In genomic region chr9:35199772-35200471, GRCm38 (mm10) we compare ENCODE assay signal across 8 mouse cellular contexts. TPM values are rescaled to one million over a fixed set of nuclear protein-coding genes. Genes with fewer than 3 reads are reported as not detected.
DNase-seq lines count a peak whose midpoint lies in the region; ATAC-seq and TF ChIP-seq lines count a peak whose summit lies in the region.

TSS of gene Srpr (plus strand) at chr9:35200175.
TSS of gene Tirap (minus strand) at chr9:35200291.

- H3K4me3 ChIP-seq in ES-Bruce4 (ENCODE audit: low read depth, low read length) = peak within 1 kb of the TSS; percentile 67
- H3K4me3 ChIP-seq in forebrain, embryonic 13.5 days = peak within 1 kb of the TSS; percentile 61
- H3K4me3 ChIP-seq in heart, postnatal 0 days (ENCODE audit: low read depth, low read length) = peak within 1 kb of the TSS; percentile 72
- H3K4me3 ChIP-seq in liver, embryonic 15.5 days (replicated peaks) = peak within 1 kb of the TSS; percentile 73
- H3K4me3 ChIP-seq in neural tube, embryonic 11.5 days (ENCODE audit: low read depth, low read length) = peak within 1 kb of the TSS; percentile 63
- H3K4me3 ChIP-seq in stomach, embryonic 16.5 days (replicated peaks; ENCODE audit: low read length) = peak within 1 kb of the TSS; percentile 58

- H3K4me2 ChIP-seq in forebrain, embryonic 13.5 days = peak within 1 kb of the TSS; percentile 75
- H3K4me2 ChIP-seq in heart, postnatal 0 days (ENCODE audit: low read depth, low read length) = peak within 1 kb of the TSS; percentile 76
- peak within 1 kb of the TSS; percentile 91 for H3K4me2 ChIP-seq in liver, embryonic 15.5 days
- peak within 1 kb of the TSS; percentile 66 for H3K4me2 ChIP-seq in neural tube, embryonic 11.5 days (ENCODE audit: low read depth)
- peak within 1 kb of the TSS; percentile 63 for H3K4me2 ChIP-seq in stomach, embryonic 16.5 days (ENCODE audit: low read depth, low read length)

- no peak for TF ChIP-seq EP300 in ES-Bruce4 (IDR thresholded peaks at IDR 0.05; ENCODE audit: insufficient read depth, low read depth, low read length)
- no peak for TF ChIP-seq EP300 in heart, postnatal 0 days (IDR thresholded peaks at IDR 0.05; ENCODE audit: low read depth)

- peaks cover 5% of the 10 kb centered on the region for H3K36me3 ChIP-seq in ES-Bruce4 (ENCODE audit: control insufficient read depth, insufficient read depth, low read length, poor library complexity, severe bottlenecking)
- H3K36me3 ChIP-seq in forebrain, embryonic 13.5 days (ENCODE audit: poor library complexity, severe bottlenecking) = peaks cover 14% of the 10 kb centered on the region
- H3K36me3 ChIP-seq in heart, postnatal 0 days (replicated peaks; ENCODE audit: control insufficient read depth, insufficient read depth, low read length) = peaks cover 8% of the 10 kb centered on the region
- peaks cover 6% of the 10 kb centered on the region for H3K36me3 ChIP-seq in liver, embryonic 15.5 days (replicated peaks)
- H3K36me3 ChIP-seq in neural tube, embryonic 11.5 days (ENCODE audit: control insufficient read depth, insufficient read depth, low read length) = peaks cover 2% of the 10 kb centered on the region; the same call in 1 of the 2 replicates
- H3K36me3 ChIP-seq in stomach, embryonic 16.5 days (ENCODE audit: control insufficient read depth, insufficient read depth, low read length) = no peaks in the 10 kb centered on the region; the same call in 1 of the 2 replicates

- peak; percentile 93 for ATAC-seq in cerebellum, adult (ENCODE audit: insufficient number of reproducible peaks, low FRiP score, low TSS enrichment)
- peak; percentile 94 for ATAC-seq in forebrain, embryonic 13.5 days
- peak; percentile 94 for ATAC-seq in heart, postnatal 0 days (ENCODE audit: insufficient read depth, low read depth)
- ATAC-seq in liver, embryonic 15.5 days (ENCODE audit: insufficient read depth) = peak; percentile 88
- ATAC-seq in neural tube, embryonic 11.5 days (ENCODE audit: insufficient read depth, low FRiP score, low TSS enrichment) = peak; percentile 96
- ATAC-seq in stomach, embryonic 16.5 days (ENCODE audit: insufficient read depth, low FRiP score) = peak; percentile 93

- DNase-seq in heart, postnatal 0 days (ENCODE audit: low spot score) = peak; percentile 86
- peak; percentile 94 to 98 for DNase-seq in kidney, postnatal 36 days
- peak; percentile 94 for DNase-seq in neural tube, embryonic 11.5 days (ENCODE audit: low spot score)

- H3K27me3 ChIP-seq in ES-Bruce4 (ENCODE audit: control insufficient read depth, insufficient read depth, low read length, poor library complexity, severe bottlenecking) = no peaks in the 10 kb centered on the region
- no peaks in the 10 kb centered on the region for H3K27me3 ChIP-seq in forebrain, embryonic 13.5 days
- H3K27me3 ChIP-seq in heart, postnatal 0 days (ENCODE audit: control insufficient read depth, insufficient read depth, low read length) = no peaks in the 10 kb centered on the region
- H3K27me3 ChIP-seq in liver, embryonic 15.5 days = no peaks in the 10 kb centered on the region
- no peaks in the 10 kb centered on the region for H3K27me3 ChIP-seq in neural tube, embryonic 11.5 days (ENCODE audit: control insufficient read depth, insufficient read depth, low read length)
- no peaks in the 10 kb centered on the region for H3K27me3 ChIP-seq in stomach, embryonic 16.5 days (ENCODE audit: control insufficient read depth, insufficient read depth, low read length)

- no peak within 1 kb of the TSS for H3K27ac ChIP-seq in ES-Bruce4 (ENCODE audit: insufficient read depth, low read length)
- no peak within 1 kb of the TSS for H3K27ac ChIP-seq in forebrain, embryonic 13.5 days
- peak within 1 kb of the TSS; percentile 71 for H3K27ac ChIP-seq in heart, postnatal 0 days (ENCODE audit: low read depth)
- peak within 1 kb of the TSS; percentile 74 for H3K27ac ChIP-seq in liver, embryonic 15.5 days (replicated peaks)
- peak within 1 kb of the TSS; percentile 29; the same call in 1 of the 2 replicates for H3K27ac ChIP-seq in neural tube, embryonic 11.5 days (ENCODE audit: low read depth, low read length)
- H3K27ac ChIP-seq in stomach, embryonic 16.5 days (ENCODE audit: low read length) = peak within 1 kb of the TSS; percentile 53

- peak; percentile 66 for TF ChIP-seq CTCF in ES-Bruce4 (IDR thresholded peaks at IDR 0.05; ENCODE audit: low read depth, low read length)
- TF ChIP-seq CTCF in heart, postnatal 0 days (IDR thresholded peaks at IDR 0.05; ENCODE audit: low read depth) = peak; percentile 86

- no peaks in the 10 kb centered on the region for H3K9me3 ChIP-seq in ES-Bruce4 (replicated peaks; ENCODE audit: control insufficient read depth, insufficient read depth, low read length, poor library complexity, severe bottlenecking)
- no peaks in the 10 kb centered on the region for H3K9me3 ChIP-seq in forebrain, embryonic 13.5 days (replicated peaks)
- no peaks in the 10 kb centered on the region for H3K9me3 ChIP-seq in heart, postnatal 0 days (replicated peaks; ENCODE audit: control insufficient read depth, low read length)
- H3K9me3 ChIP-seq in liver, embryonic 15.5 days (replicated peaks) = no peaks in the 10 kb centered on the region
- no peaks in the 10 kb centered on the region for H3K9me3 ChIP-seq in neural tube, embryonic 11.5 days (ENCODE audit: control insufficient read depth, low read length)
- no peaks in the 10 kb centered on the region for H3K9me3 ChIP-seq in stomach, embryonic 16.5 days (replicated peaks; ENCODE audit: control insufficient read depth, low read length)

- 1% methylated on average over 36 of the region's 44 CpGs for WGBS in forebrain, embryonic 13.5 days
- under 1% methylated on average over 42 of the region's 44 CpGs for WGBS in heart, postnatal 0 days
- WGBS in liver, embryonic 15.5 days (ENCODE audit: insufficient replicate concordance) = under 1% methylated on average over 44 of the region's 44 CpGs
- under 1% methylated on average over 26 of the region's 44 CpGs for WGBS in neural tube, embryonic 11.5 days
- under 1% methylated on average over 44 of the region's 44 CpGs for WGBS in stomach, embryonic 16.5 days

- TF ChIP-seq POLR2A in ES-Bruce4 (IDR thresholded peaks at IDR 0.05; ENCODE audit: insufficient read depth, low read length) = no peak

- peak within 1 kb of the TSS; percentile 81 for H3K9ac ChIP-seq in ES-Bruce4 (ENCODE audit: low read depth, poor library complexity, severe bottlenecking)
- peak within 1 kb of the TSS; percentile 79 for H3K9ac ChIP-seq in forebrain, embryonic 13.5 days
- H3K9ac ChIP-seq in heart, postnatal 0 days (replicated peaks; ENCODE audit: low read depth, low read length) = peak within 1 kb of the TSS; percentile 77
- peak within 1 kb of the TSS; percentile 73 for H3K9ac ChIP-seq in liver, embryonic 15.5 days
- H3K9ac ChIP-seq in neural tube, embryonic 11.5 days (ENCODE audit: low read length) = peak within 1 kb of the TSS; percentile 84
- peak within 1 kb of the TSS; percentile 77 for H3K9ac ChIP-seq in stomach, embryonic 16.5 days (ENCODE audit: low read length)

- H3K4me1 ChIP-seq in ES-Bruce4 (ENCODE audit: control insufficient read depth, insufficient read depth, low read length) = no peaks in the 10 kb centered on the region
- H3K4me1 ChIP-seq in forebrain, embryonic 13.5 days = peaks cover 9% of the 10 kb centered on the region
- H3K4me1 ChIP-seq in heart, postnatal 0 days (ENCODE audit: control insufficient read depth, insufficient read depth) = peaks cover 9% of the 10 kb centered on the region
- H3K4me1 ChIP-seq in liver, embryonic 15.5 days (replicated peaks) = peaks cover 45% of the 10 kb centered on the region
- H3K4me1 ChIP-seq in neural tube, embryonic 11.5 days (ENCODE audit: control insufficient read depth, insufficient read depth, low read length) = no peaks in the 10 kb centered on the region; the same call in 1 of the 2 replicates
- 0 out of 2 replicates have a peak, but pooled peaks cover 9% of the 10 kb centered on the region for H3K4me1 ChIP-seq in stomach, embryonic 16.5 days (ENCODE audit: control insufficient read depth, insufficient read depth, low read length)

RNA-seq across cellular contexts. Expression of gene Srpr, which starts in this region (rescaled TPM):
- 96.9 and 100 TPM in 2 replicates for polyA plus RNA-seq in ES-Bruce4 (2011; ENCODE audit: insufficient read depth, insufficient read length, low read depth, missing spikeins)
- polyA plus RNA-seq in forebrain, embryonic 13.5 days (2015; fragmentation: Nextera tagmentation; extraction: Ambion mirVana) = 57.6 and 66.5 TPM in 2 replicates
- 39.0 and 77.8 TPM in 2 replicates for total RNA-seq in heart, postnatal 0 days (2014; rRNA removed; ENCODE audit: low replicate concordance)
- polyA plus RNA-seq in heart, postnatal 0 days (2015; fragmentation: Nextera tagmentation; extraction: Ambion mirVana) = 90.3 and 90.9 TPM in 2 replicates
- polyA plus RNA-seq in liver, embryonic 15.5 days (2015; fragmentation: Nextera tagmentation; extraction: Ambion mirVana) = 52.7 and 53.6 TPM in 2 replicates
- polyA plus RNA-seq in neural tube, embryonic 11.5 days (2014; fragmentation: Nextera tagmentation; extraction: Ambion mirVana) = 102 and 105 TPM in 2 replicates
- 143 and 152 TPM in 2 replicates for polyA plus RNA-seq in stomach, embryonic 16.5 days (2015; fragmentation: Nextera tagmentation; extraction: Ambion mirVana)

RNA-seq across cellular contexts. Expression of gene Tirap, which starts in this region (rescaled TPM):
- 10.8 and 11.8 TPM in 2 replicates for polyA plus RNA-seq in ES-Bruce4 (2011; ENCODE audit: insufficient read depth, insufficient read length, low read depth, missing spikeins)
- 6.1 and 7.8 TPM in 2 replicates for polyA plus RNA-seq in forebrain, embryonic 13.5 days (2015; fragmentation: Nextera tagmentation; extraction: Ambion mirVana)
- 10.0 and 13.2 TPM in 2 replicates for total RNA-seq in heart, postnatal 0 days (2014; rRNA removed; ENCODE audit: low replicate concordance)
- polyA plus RNA-seq in heart, postnatal 0 days (2015; fragmentation: Nextera tagmentation; extraction: Ambion mirVana) = 5.5 TPM in 2 replicates
- 9.0 and 9.1 TPM in 2 replicates for polyA plus RNA-seq in liver, embryonic 15.5 days (2015; fragmentation: Nextera tagmentation; extraction: Ambion mirVana)
- polyA plus RNA-seq in neural tube, embryonic 11.5 days (2014; fragmentation: Nextera tagmentation; extraction: Ambion mirVana) = 15.1 and 16.6 TPM in 2 replicates
- polyA plus RNA-seq in stomach, embryonic 16.5 days (2015; fragmentation: Nextera tagmentation; extraction: Ambion mirVana) = 14.2 and 14.9 TPM in 2 replicates

Comparison
In these comparisons a context has a peak if more than half of its experiments do, and no peak if none do; other contexts are left out.
1. H3K27ac ChIP-seq: peak in heart, postnatal 0 days (single experiment), liver, embryonic 15.5 days (single experiment), neural tube, embryonic 11.5 days (single experiment) and stomach, embryonic 16.5 days (single experiment); none in ES-Bruce4 (single experiment) and forebrain, embryonic 13.5 days (single experiment).
2. Peak in every context shown above with its lines, with median percentiles within 50 percentile points of each other: H3K4me3 ChIP-seq, H3K9ac ChIP-seq, ATAC-seq, H3K4me2 ChIP-seq and DNase-seq.